Mouse (Mus musculus): Measurements from ENCODE around the gene Gucy2c.

DNA sequence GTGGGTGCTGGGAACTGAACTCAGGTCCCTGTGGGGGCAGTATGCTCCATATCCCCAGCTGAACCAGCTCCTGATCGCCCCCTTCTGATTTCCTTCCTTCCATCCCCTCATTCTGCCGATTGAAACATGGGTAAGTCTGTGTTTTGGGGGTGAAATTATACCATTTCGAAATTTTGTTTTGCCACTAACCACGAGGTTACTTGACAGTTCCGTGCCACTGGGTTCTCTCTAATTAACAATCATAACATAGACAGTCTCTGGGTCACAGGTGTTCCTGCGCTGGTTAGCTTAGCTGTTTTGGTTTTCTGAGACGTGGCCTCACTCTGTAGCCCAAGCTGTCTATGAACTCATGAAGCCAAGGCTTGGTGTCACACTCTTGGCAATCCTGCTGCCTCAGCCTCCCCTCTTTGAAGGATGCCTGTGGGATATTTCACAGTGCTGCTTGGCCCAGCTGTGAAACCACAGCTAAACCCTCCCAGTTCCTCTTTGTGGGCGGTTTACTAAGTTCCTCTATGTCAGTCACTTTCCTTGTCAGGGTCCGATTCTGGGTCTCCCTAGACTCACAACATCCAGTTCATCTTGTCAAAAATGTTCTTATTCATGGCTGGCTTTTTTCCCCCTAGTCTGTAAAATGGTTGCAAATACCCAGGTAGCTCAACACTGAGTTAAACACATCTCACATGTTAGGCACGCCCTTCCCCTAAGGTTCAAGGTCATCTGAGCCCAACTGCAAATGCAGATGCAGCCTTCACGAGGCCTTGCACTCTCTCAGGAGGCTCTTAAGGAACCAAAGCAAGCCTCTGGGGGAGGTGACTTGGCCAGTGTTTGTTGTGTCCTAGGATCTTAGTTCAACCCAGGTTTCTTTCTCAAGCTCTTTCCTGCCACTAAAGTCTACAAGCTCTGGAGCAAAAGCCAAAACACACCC lies 97.9 kb downstream of the Gucy2c start:
- TF ChIP-seq GATA1 (IDR thresholded peaks at IDR 0.05; ENCODE audit: borderline replicate concordance, low read length): no peak
- no peak for TF ChIP-seq FLI1 (IDR thresholded peaks at IDR 0.05; ENCODE audit: low read length)

Measured in megakaryocyte, embryonic 14.5 days (primary cell).